Mouse (Mus musculus): ENCODE measurements around the gene E2f6.

- TF ChIP-seq CTCF (IDR thresholded peaks at IDR 0.05; ENCODE audit: extremely low read depth, insufficient read depth, low read length) (0 out of 2 replicates have a peak, but pooled peaks have one; percentile 21), POLR2A (IDR thresholded peaks at IDR 0.05; ENCODE audit: extremely low read depth, insufficient read depth, low read length) (no peak)
These were observed 39.9 kb downstream of the E2f6 start for GRCm38 (mm10) chr12:16850431-16851375.

All from cortical plate, adult 2 months (tissue).